Mouse (Mus musculus): ENCODE data around the gene Cav3. TPM values are rescaled to one million over a fixed set of nuclear protein-coding genes. Genes with fewer than 3 reads are reported as not detected.

The Cav3 gene
- polyA plus RNA-seq, 1 experiment from 2014 or later: not detected

Other genes starting within 250 kb of the Cav3 start
- gene Lmcd1, start 185.7 kb upstream of the Cav3 start, polyA plus RNA-seq (2015; fragmentation: Nextera tagmentation; extraction: Ambion mirVana): 12.3 and 17.5 TPM in 2 replicates
- gene Ssu2, start 71.5 kb upstream of the Cav3 start, polyA plus RNA-seq (2015; fragmentation: Nextera tagmentation; extraction: Ambion mirVana): 0.23 TPM in 1 of 2 replicates, not detected in the other
- 0.26 and 0.34 TPM in 2 replicates for gene Oxtr, start 30.4 kb downstream of the Cav3 start, polyA plus RNA-seq (2015; fragmentation: Nextera tagmentation; extraction: Ambion mirVana)
- 18.6 and 19.5 TPM in 2 replicates for gene Rad18, start 237.2 kb downstream of the Cav3 start, polyA plus RNA-seq (2015; fragmentation: Nextera tagmentation; extraction: Ambion mirVana)